Mouse (Mus musculus): ENCODE data around the gene Spaca5. TPM values are rescaled to one million over a fixed set of nuclear protein-coding genes. Genes with fewer than 3 reads are reported as not detected.

Gene Spaca5
- total RNA-seq (2023) = not detected

GRCm38 (mm10) chrX:21068106-21068505 is at the start of gene Spaca5:
Spaca5 (plus strand) TSS chrX:21068406.

GRCm38 (mm10) chrX:21061866-21062543 is 6.2 kb upstream of the Spaca5 start, which contains the start of gene Zfp182:
Zfp182 (minus strand) TSS chrX:21062316.

GRCm38 (mm10) chrX:21088983-21089866 is 21.0 kb downstream of the Spaca5 start, which contains the start of gene Zfp300:
Zfp300 (minus strand) TSS chrX:21089527.

GRCm38 (mm10) chrX:21115520-21115919 is 47.3 kb downstream of the Spaca5 start, which contains the start of gene Ssxa1:
Ssxa1 (plus strand) TSS chrX:21115820.

Other genes starting within 250 kb of the Spaca5 start
- not detected for gene Timp1, start 198.2 kb upstream of the Spaca5 start, total RNA-seq (2023)
- gene Syn1, start 147.4 kb upstream of the Spaca5 start, total RNA-seq (2023) = under 1 TPM; 0.18 to 0.32 TPM
- gene Cfp, start 136.9 kb upstream of the Spaca5 start, total RNA-seq (2023) = 10 to 100 TPM; 28.6 to 45.4 TPM
- 10 to 100 TPM; 17.0 to 24.4 TPM for gene Elk1, start 117.8 kb upstream of the Spaca5 start, total RNA-seq (2023)
- 10 to 100 TPM; 41.4 to 42.0 TPM for gene Uxt, start 106.4 kb upstream of the Spaca5 start, total RNA-seq (2023)
- gene Zfp182, start 6.1 kb upstream of the Spaca5 start, total RNA-seq (2023) = 10 to 100 TPM; 19.1 to 29.7 TPM
- 1 to 10 TPM in 1 of 2 experiments, under 1 TPM in 1; 0.78 to 1.1 TPM for gene Zfp300, start 21.1 kb downstream of the Spaca5 start, total RNA-seq (2023)
- not detected for gene Ssxa1, start 47.4 kb downstream of the Spaca5 start, total RNA-seq (2023)
- gene Gm21876, start 107.2 kb downstream of the Spaca5 start, total RNA-seq (2023) = not detected